Mouse (Mus musculus): ENCODE results near the gene Kcnab3. TPM values are rescaled to one million over a fixed set of nuclear protein-coding genes. Genes with fewer than 3 reads are reported as not detected.

Gene Kcnab3
- polyA plus RNA-seq, 2 experiments: 0.10 to 0.20 TPM

DNA sequence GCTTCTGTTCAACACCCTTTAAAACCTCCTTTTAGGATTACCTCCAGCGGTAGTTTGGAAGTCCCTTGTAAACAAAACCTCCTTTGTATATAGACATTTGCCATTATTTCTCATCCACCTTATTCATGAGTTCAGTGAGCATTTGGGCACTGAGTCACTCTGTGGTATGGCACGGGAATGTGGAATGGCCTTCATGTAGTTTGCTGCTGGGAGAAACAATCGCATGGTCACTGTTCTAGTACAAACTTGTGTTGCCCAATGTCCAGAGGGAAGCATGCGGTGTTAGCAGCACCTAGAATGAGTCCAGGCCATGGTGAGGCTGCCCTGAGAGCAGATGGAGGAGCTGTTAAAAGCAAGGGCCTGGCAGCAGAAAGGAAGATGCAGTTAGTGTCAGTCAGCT, 8.7 kb downstream of the Kcnab3 start:
- Histone ChIP-seq H3K27ac (no peak overlapping the region), H3K36me3 (replicated peaks; ENCODE audit: control insufficient read depth, insufficient read depth, low read depth) (no peaks in the 10 kb centered on the region), H3K4me3 (ENCODE audit: insufficient read depth in 1 of 2, low read depth in 2 of 2, low read length in 2 of 2) (no peak overlapping the region), H3K9ac (replicated peaks) (no peak overlapping the region), H3K27me3 (ENCODE audit: control insufficient read depth, insufficient read depth, low read length) (peaks cover 17% of the 10 kb centered on the region), H3K9me3 (ENCODE audit: control insufficient read depth, low read length) (no peaks in the 10 kb centered on the region), H3K4me1 (replicated peaks; ENCODE audit: control insufficient read depth in 2 of 2, insufficient read depth in 2 of 2, low read length in 1 of 2) (peaks cover 11 to 28% of the 10 kb centered on the region in 2 experiments), H3K4me2 (ENCODE audit: low read depth) (no peak overlapping the region)
- TF ChIP-seq CTCF (IDR thresholded peaks at IDR 0.05; ENCODE audit: low read depth): no peak
- DNase-seq (ENCODE audit: low read depth in 3 of 3, low spot score in 3 of 3): no peak
- WGBS (ENCODE audit: insufficient replicate concordance): 69% methylated on average over 4 of the region's 4 CpGs
- ATAC-seq (ENCODE audit: insufficient read depth): no peak

DNA sequence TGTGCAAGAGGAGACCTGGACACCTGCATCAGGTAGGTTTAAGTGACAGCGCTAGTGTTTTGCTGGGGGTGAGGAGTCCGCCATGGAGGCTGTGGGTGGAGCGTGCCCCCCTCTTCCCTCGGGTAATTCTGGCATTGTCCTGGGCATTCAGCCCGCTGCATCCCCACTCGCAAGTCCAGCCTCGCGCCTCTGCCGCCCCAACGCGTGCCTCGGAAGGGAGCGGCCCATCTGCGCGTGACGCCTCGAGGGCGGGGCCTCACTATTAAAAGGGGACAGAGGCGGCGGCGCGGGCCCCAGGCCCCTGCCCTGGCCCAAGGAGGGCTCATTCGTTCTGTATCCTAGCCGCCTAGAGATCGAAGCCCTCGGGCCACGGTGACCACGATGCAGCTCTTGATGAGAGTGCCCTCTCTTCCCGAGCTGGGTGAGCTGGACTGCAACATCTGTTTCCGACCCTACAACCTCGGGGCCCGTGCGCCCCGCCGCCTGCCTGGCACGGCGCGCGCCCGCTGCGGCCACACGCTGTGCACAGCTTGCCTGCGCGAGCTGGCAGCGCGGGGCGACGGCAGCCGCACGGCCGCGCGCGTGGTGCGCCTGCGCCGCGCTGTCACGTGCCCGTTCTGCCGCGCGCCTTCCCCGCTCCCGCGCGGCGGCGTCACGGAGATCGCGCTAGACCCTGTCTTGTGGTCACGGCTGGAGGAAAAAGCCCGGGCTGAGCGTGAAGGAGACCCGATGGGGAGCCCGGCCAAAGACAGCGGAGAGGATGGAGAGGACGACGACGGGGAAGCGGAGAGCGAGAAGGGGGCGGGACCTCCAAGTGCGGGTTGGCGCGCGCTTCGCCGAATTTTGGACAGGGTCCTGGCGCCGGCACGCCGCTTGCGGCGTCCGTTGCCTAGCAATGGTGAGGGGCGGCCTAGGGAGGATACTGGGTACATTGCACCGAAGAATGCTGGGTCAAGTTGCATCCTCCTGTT, 14.4 kb downstream of the Kcnab3 start, which contains the start of gene Rnf227:
Gene Rnf227 (plus strand): TSS at position 301 of the 971 bp plus-strand sequence.
- Histone ChIP-seq H3K9ac (replicated peaks) (0 out of 2 replicates have a peak within 1 kb of the TSS, but pooled peaks have one; percentile 7), H3K27ac (no peak within 1 kb of the TSS), H3K4me3 (ENCODE audit: insufficient read depth in 1 of 2, low read depth in 2 of 2, low read length in 2 of 2) (peak within 1 kb of the TSS; percentile 41 to 51), H3K27me3 (ENCODE audit: control insufficient read depth, insufficient read depth, low read length) (peaks cover 32% of the 10 kb centered on the region), H3K9me3 (ENCODE audit: control insufficient read depth, low read length) (no peaks in the 10 kb centered on the region), H3K36me3 (replicated peaks; ENCODE audit: control insufficient read depth, insufficient read depth, low read depth) (no peaks in the 10 kb centered on the region), H3K4me2 (ENCODE audit: low read depth) (peak within 1 kb of the TSS; percentile 77), H3K4me1 (replicated peaks; ENCODE audit: control insufficient read depth in 2 of 2, insufficient read depth in 2 of 2, low read length in 1 of 2) (peaks cover 3 to 6% of the 10 kb centered on the region in 2 experiments)
- WGBS (ENCODE audit: insufficient replicate concordance): 3% methylated on average over 98 of the region's 99 CpGs
- DNase-seq (ENCODE audit: low read depth in 3 of 3, low spot score in 3 of 3) (no peak), ATAC-seq (ENCODE audit: insufficient read depth) (peak; percentile 59; the same call in 1 of the 2 replicates)
- TF ChIP-seq EP300 (IDR thresholded peaks at IDR 0.05; ENCODE audit: low read depth): no peak
- TF ChIP-seq CTCF (IDR thresholded peaks at IDR 0.05; ENCODE audit: low read depth): no peak

- no peak overlapping the region for H3K9ac ChIP-seq (replicated peaks)
- peaks cover 2% of the 10 kb centered on the region for H3K27me3 ChIP-seq (ENCODE audit: control insufficient read depth, insufficient read depth, low read length)
- ATAC-seq (ENCODE audit: insufficient read depth) (no peak), DNase-seq (ENCODE audit: low read depth in 3 of 3, low spot score in 3 of 3) (no peak)
- no peak overlapping the region for H3K4me3 ChIP-seq (ENCODE audit: insufficient read depth in 1 of 2, low read depth in 2 of 2, low read length in 2 of 2)
- H3K36me3 ChIP-seq (replicated peaks; ENCODE audit: control insufficient read depth, insufficient read depth, low read depth): no peaks in the 10 kb centered on the region
- TF ChIP-seq EP300 (IDR thresholded peaks at IDR 0.05; ENCODE audit: low read depth) (no peak), CTCF (IDR thresholded peaks at IDR 0.05; ENCODE audit: low read depth) (no peak)
- no peaks in the 10 kb centered on the region for H3K4me1 ChIP-seq (replicated peaks; ENCODE audit: control insufficient read depth in 2 of 2, insufficient read depth in 2 of 2, low read length in 1 of 2)
- H3K9me3 ChIP-seq (ENCODE audit: control insufficient read depth, low read length): no peaks in the 10 kb centered on the region
- H3K4me2 ChIP-seq (ENCODE audit: low read depth): no peak overlapping the region
- H3K27ac ChIP-seq: no peak overlapping the region
- WGBS (ENCODE audit: insufficient replicate concordance): 85% methylated on average over 26 of the region's 26 CpGs
Observed at GRCm38 (mm10) chr11:69346441-69346840, 20.4 kb downstream of the Kcnab3 start.

DNA sequence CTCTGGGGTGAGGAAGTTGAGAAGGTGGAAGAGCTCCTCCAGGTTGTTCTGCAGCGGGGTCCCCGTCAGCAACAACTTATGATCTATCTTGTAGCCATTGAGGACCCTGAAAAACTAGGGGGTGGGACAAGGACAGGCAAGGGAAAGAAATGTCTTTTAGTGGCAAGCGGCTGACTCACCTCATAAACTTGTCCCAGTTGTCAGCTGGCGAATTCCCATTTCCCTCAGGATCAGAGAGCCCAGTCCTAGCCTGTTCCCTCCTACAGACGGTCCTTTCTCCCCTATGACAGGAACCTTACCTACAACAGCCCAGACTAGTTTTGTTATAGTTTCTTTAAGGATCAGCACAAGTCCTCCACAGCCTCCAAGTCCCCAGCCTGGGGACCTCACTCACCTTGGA, 30.5 kb downstream of the Kcnab3 start:
- no peak for DNase-seq (ENCODE audit: low read depth in 3 of 3, low spot score in 3 of 3)
- Histone ChIP-seq H3K27me3 (ENCODE audit: control insufficient read depth, insufficient read depth, low read length) (no peaks in the 10 kb centered on the region), H3K9ac (replicated peaks) (no peak overlapping the region), H3K36me3 (replicated peaks; ENCODE audit: control insufficient read depth, insufficient read depth, low read depth) (no peaks in the 10 kb centered on the region), H3K4me2 (ENCODE audit: low read depth) (no peak overlapping the region), H3K27ac (no peak overlapping the region), H3K4me1 (replicated peaks; ENCODE audit: control insufficient read depth in 2 of 2, insufficient read depth in 2 of 2, low read length in 1 of 2) (no peaks in the 10 kb centered on the region), H3K9me3 (ENCODE audit: control insufficient read depth, low read length) (no peaks in the 10 kb centered on the region), H3K4me3 (ENCODE audit: insufficient read depth in 1 of 2, low read depth in 2 of 2, low read length in 2 of 2) (no peak overlapping the region)
- ATAC-seq (ENCODE audit: insufficient read depth): no peak
- no peak for TF ChIP-seq EP300 (IDR thresholded peaks at IDR 0.05; ENCODE audit: low read depth)
- TF ChIP-seq CTCF (IDR thresholded peaks at IDR 0.05; ENCODE audit: low read depth): no peak
- 83% methylated on average over 5 of the region's 5 CpGs for WGBS (ENCODE audit: insufficient replicate concordance)

- no peak for TF ChIP-seq EP300 (IDR thresholded peaks at IDR 0.05; ENCODE audit: low read depth)
- TF ChIP-seq CTCF (IDR thresholded peaks at IDR 0.05; ENCODE audit: low read depth): no peak
- Histone ChIP-seq H3K36me3 (replicated peaks; ENCODE audit: control insufficient read depth, insufficient read depth, low read depth) (no peaks in the 10 kb centered on the region), H3K27ac (no peak overlapping the region), H3K9me3 (ENCODE audit: control insufficient read depth, low read length) (no peaks in the 10 kb centered on the region), H3K9ac (replicated peaks) (no peak overlapping the region), H3K27me3 (ENCODE audit: control insufficient read depth, insufficient read depth, low read length) (no peaks in the 10 kb centered on the region), H3K4me1 (replicated peaks; ENCODE audit: control insufficient read depth in 2 of 2, insufficient read depth in 2 of 2, low read length in 1 of 2) (no peaks in the 10 kb centered on the region), H3K4me3 (ENCODE audit: insufficient read depth in 1 of 2, low read depth in 2 of 2, low read length in 2 of 2) (no peak overlapping the region), H3K4me2 (ENCODE audit: low read depth) (no peak overlapping the region)
- DNase-seq (ENCODE audit: low read depth in 3 of 3, low spot score in 3 of 3) (no peak), ATAC-seq (ENCODE audit: insufficient read depth) (no peak)
- WGBS (ENCODE audit: insufficient replicate concordance): 79% methylated on average over 12 of the region's 12 CpGs
Observed at GRCm38 (mm10) chr11:69357690-69358089, 31.6 kb downstream of the Kcnab3 start.
